Mouse (Mus musculus) E14TG2a.4 (cell line): ENCODE measurements around the gene Actrt2.

Source experiments
- CTCF ChIP-seq: conservative IDR thresholded peaks from 2 replicates; pipeline ENCODE4 v1.5.1; 2014; ENCODE audit warnings: low read length
- NANOG ChIP-seq: IDR thresholded peaks from 2 replicates; pipeline ENCODE4 v1.6.1; 2014; ENCODE audit warnings: borderline replicate concordance, low read length, mixed read lengths
- POU5F1 ChIP-seq: IDR thresholded peaks from 2 replicates; pipeline ENCODE4 v1.6.1; 2014; ENCODE audit warnings: low read length, borderline replicate concordance

- no peak for TF ChIP-seq CTCF
- TF ChIP-seq POU5F1 = no peak
- no peak for TF ChIP-seq NANOG
Observed at GRCm38 (mm10) chr4:154662681-154663215, 4.9 kb downstream of the Actrt2 start.
